Mouse (Mus musculus) megakaryocyte, adult 5-6 weeks (primary cell): ENCODE results near the gene Csnk2a1. TPM values are rescaled to one million over a fixed set of nuclear protein-coding genes. Genes with fewer than 3 reads are reported as not detected.
"Not testable (repeated sequence)": the region's sequence is repeated elsewhere in the genome, so short reads cannot be mapped to it uniquely, and the experiment has no call there.

Experiments
- ATAC-seq: 2 replicates; pipeline ENCODE4 v1.8.0; 2016; ENCODE audit warnings: mild to moderate bottlenecking, inconsistent platforms; ENCODE audit not compliant: poor library complexity, severe bottlenecking
- total RNA-seq, 2 experiments: library from RNA; stranded (forward) in 1 of 2; stranded (reverse) in 1 of 2; fragments of 153-499, 151-499 nt in 1 of 2; fragments of 221-1000, 200-1000 nt in 1 of 2; gene quantifications; 2 replicates each; pipeline versions ENCODE4 v1.2.3 to v1.2.4; 2015 to 2017

The Csnk2a1 gene
- total RNA-seq, 2 experiments from 2014 or later = 53.9 to 95.3 TPM

- ATAC-seq = no peak
Observed at GRCm38 (mm10) chr2:152230046-152230445, 3.4 kb downstream of the Csnk2a1 start.

- ATAC-seq = no peak
Observed at GRCm38 (mm10) chr2:152237926-152238325, 11.3 kb downstream of the Csnk2a1 start.

- no peak for ATAC-seq
Observed at GRCm38 (mm10) chr2:152240580-152240979, 13.9 kb downstream of the Csnk2a1 start.

GRCm38 (mm10) chr2:152247213-152247612 lies 20.6 kb downstream of the Csnk2a1 start:
- ATAC-seq = no peak

- no peak for ATAC-seq
Observed at GRCm38 (mm10) chr2:152250511-152250910, 23.9 kb downstream of the Csnk2a1 start.

GRCm38 (mm10) chr2:152259739-152260138 lies 33.1 kb downstream of the Csnk2a1 start:
- ATAC-seq = no peak

- ATAC-seq = no peak
Observed at GRCm38 (mm10) chr2:152273639-152274038, 47.0 kb downstream of the Csnk2a1 start.

- peak; percentile 66; the same call in 1 of the 2 replicates for ATAC-seq
Observed at GRCm38 (mm10) chr2:152281407-152281806, 54.8 kb downstream of the Csnk2a1 start.

GRCm38 (mm10) chr2:152287560-152287959 lies 60.9 kb downstream of the Csnk2a1 start:
- no peak for ATAC-seq

- no peak for ATAC-seq
Observed at GRCm38 (mm10) chr2:152288046-152288445, 61.4 kb downstream of the Csnk2a1 start.

- not testable (repeated sequence) for ATAC-seq
Observed at GRCm38 (mm10) chr2:152289623-152290022, 63.0 kb downstream of the Csnk2a1 start.

- ATAC-seq = no peak
Observed at GRCm38 (mm10) chr2:152292475-152292874, 65.8 kb downstream of the Csnk2a1 start.

- peak; percentile 20 for ATAC-seq
Observed at GRCm38 (mm10) chr2:152293179-152293726, 66.6 kb downstream of the Csnk2a1 start.

GRCm38 (mm10) chr2:152293727-152294475 lies 67.3 kb downstream of the Csnk2a1 start, which contains the start of gene Tbc1d20:
Gene Tbc1d20 (plus strand): TSS chr2:152293828.
- peak; percentile 83 for ATAC-seq

- ATAC-seq = peak; percentile 32; the same call in 1 of the 2 replicates
Observed at GRCm38 (mm10) chr2:152294541-152294940, 67.9 kb downstream of the Csnk2a1 start.

- ATAC-seq = no peak
Observed at GRCm38 (mm10) chr2:152302862-152303261, 76.2 kb downstream of the Csnk2a1 start.

- no peak for ATAC-seq
Observed at GRCm38 (mm10) chr2:152303781-152304180, 77.1 kb downstream of the Csnk2a1 start.

GRCm38 (mm10) chr2:152305480-152305879 lies 78.8 kb downstream of the Csnk2a1 start:
- no peak for ATAC-seq

GRCm38 (mm10) chr2:152307186-152307585 lies 80.5 kb downstream of the Csnk2a1 start:
- ATAC-seq = no peak

GRCm38 (mm10) chr2:152312996-152313395 lies 86.4 kb downstream of the Csnk2a1 start:
- no peak for ATAC-seq

- no peak for ATAC-seq
Observed at GRCm38 (mm10) chr2:152313926-152314325, 87.3 kb downstream of the Csnk2a1 start.

GRCm38 (mm10) chr2:152317054-152317453 lies 90.4 kb downstream of the Csnk2a1 start:
- no peak for ATAC-seq
